Mouse (Mus musculus) MEL (cell line): ENCODE measurements around the gene Immp1l.

Experiments used
- CTCF ChIP-seq, 3 experiments: IDR thresholded peaks in 2 of 3; conservative IDR thresholded peaks in 1 of 3; 2 replicates each; pipeline ENCODE4 v1.5.1; 2011 to 2012; ENCODE audit warnings: low read length in 3 of 3, low read depth in 2 of 3, mild to moderate bottlenecking in 2 of 3, improper control_type of control experiment in 1 of 3, inconsistent platforms in 1 of 3, mixed read lengths in 1 of 3, moderate library complexity in 1 of 3; ENCODE audit not compliant: control insufficient read depth in 1 of 3, insufficient read depth in 1 of 3, poor library complexity in 1 of 3, severe bottlenecking in 1 of 3
- EP300 ChIP-seq, 2 experiments: IDR thresholded peaks; 2 replicates each; pipeline ENCODE4 v1.6.1; 2011; ENCODE audit warnings: improper control_type of control experiment in 2 of 2, low read length in 2 of 2, low read depth in 1 of 2, mild to moderate bottlenecking in 1 of 2
- MYB ChIP-seq: IDR thresholded peaks from 2 replicates; pipeline ENCODE4 v1.6.1; 2011; ENCODE audit warnings: mild to moderate bottlenecking, low read depth, low read length, improper control_type of control experiment
- ZC3H11A ChIP-seq: IDR thresholded peaks from 2 replicates; pipeline ENCODE4 v1.6.1; 2012; ENCODE audit warnings: low read depth, mild to moderate bottlenecking, inconsistent platforms, low read length, improper control_type of control experiment

- TF ChIP-seq ZC3H11A (no peak), EP300 (IDR thresholded peaks at IDR 0.05; ENCODE audit: low read depth in 1 of 2, low read length in 2 of 2) (no peak), MYB (no peak), CTCF (IDR thresholded peaks at IDR 0.05 in 2 of 3, conservative IDR thresholded peaks at IDR 0.05 in 1 of 3; ENCODE audit: control insufficient read depth in 1 of 3, insufficient read depth in 1 of 3, low read depth in 2 of 3, low read length in 3 of 3, poor library complexity in 1 of 3, severe bottlenecking in 1 of 3) (no peak)
Observed at GRCm38 (mm10) chr2:105987131-105987530, 82.7 kb downstream of the Immp1l start.
